Mouse (Mus musculus): Measurements from ENCODE around the gene Pcsk6. TPM values are rescaled to one million over a fixed set of nuclear protein-coding genes. Genes with fewer than 3 reads are reported as not detected.

Pcsk6 gene
- total and polyA plus RNA-seq, 2 experiments from 2014 or later, result 2.1 to 13.0 TPM

GRCm38 (mm10) chr7:65988709-65989108 lies 127.2 kb downstream of the Pcsk6 start:
- Histone ChIP-seq H3K9me3 (ENCODE audit: low read length) (no peaks in the 10 kb centered on the region), H3K9ac (replicated peaks; ENCODE audit: low read length) (no peak overlapping the region), H3K4me3 (ENCODE audit: low read length) (no peak overlapping the region), H3K4me2 (ENCODE audit: low read depth, low read length) (no peak overlapping the region), H3K36me3 (ENCODE audit: insufficient read depth, low read length) (no peaks in the 10 kb centered on the region), H3K27me3 (ENCODE audit: insufficient read depth, low read length) (no peaks in the 10 kb centered on the region), H3K27ac (no peak overlapping the region), H3K4me1 (ENCODE audit: insufficient read depth, low read length) (no peaks in the 10 kb centered on the region)
- TF ChIP-seq CTCF (IDR thresholded peaks at IDR 0.05; ENCODE audit: low read depth), result no peak
- ATAC-seq (no peak), DNase-seq (ENCODE audit: low spot score) (no peak)
- WGBS, result 92% methylated on average over 5 of the region's 5 CpGs

- Histone ChIP-seq H3K36me3 (ENCODE audit: insufficient read depth, low read length) (no peaks in the 10 kb centered on the region), H3K27ac (no peak overlapping the region), H3K4me3 (ENCODE audit: low read length) (no peak overlapping the region), H3K9ac (replicated peaks; ENCODE audit: low read length) (no peak overlapping the region), H3K4me1 (ENCODE audit: insufficient read depth, low read length) (no peaks in the 10 kb centered on the region), H3K27me3 (ENCODE audit: insufficient read depth, low read length) (no peaks in the 10 kb centered on the region), H3K4me2 (ENCODE audit: low read depth, low read length) (no peak overlapping the region), H3K9me3 (ENCODE audit: low read length) (no peaks in the 10 kb centered on the region)
- ATAC-seq, result no peak
- no peak for TF ChIP-seq CTCF (IDR thresholded peaks at IDR 0.05; ENCODE audit: low read depth)
- WGBS, result 83% methylated on average over 6 of the region's 6 CpGs
- no peak for DNase-seq (ENCODE audit: low spot score)
Observed at GRCm38 (mm10) chr7:65992329-65992728, 130.8 kb downstream of the Pcsk6 start.

- H3K27ac ChIP-seq, result no peak overlapping the region
- no peak for DNase-seq (ENCODE audit: low spot score)
- H3K9ac ChIP-seq (replicated peaks; ENCODE audit: low read length), result no peak overlapping the region
- WGBS, result 74% methylated on average over 3 of the region's 3 CpGs
- no peak for ATAC-seq
- H3K4me3 ChIP-seq (ENCODE audit: low read length), result no peak overlapping the region
- no peak overlapping the region for H3K4me2 ChIP-seq (ENCODE audit: low read depth, low read length)
- H3K9me3 ChIP-seq (ENCODE audit: low read length), result 0 out of 2 replicates have a peak, but pooled peaks cover 3% of the 10 kb centered on the region
- H3K36me3 ChIP-seq (ENCODE audit: insufficient read depth, low read length), result no peaks in the 10 kb centered on the region
- TF ChIP-seq CTCF (IDR thresholded peaks at IDR 0.05; ENCODE audit: low read depth), result no peak
- no peaks in the 10 kb centered on the region for H3K4me1 ChIP-seq (ENCODE audit: insufficient read depth, low read length)
- no peaks in the 10 kb centered on the region for H3K27me3 ChIP-seq (ENCODE audit: insufficient read depth, low read length)
Observed at GRCm38 (mm10) chr7:65993410-65993809, 131.9 kb downstream of the Pcsk6 start.

GRCm38 (mm10) chr7:66001035-66001754 lies 139.7 kb downstream of the Pcsk6 start:
- no peak for ATAC-seq
- 83% methylated on average over 16 of the region's 16 CpGs for WGBS
- no peaks in the 10 kb centered on the region for H3K36me3 ChIP-seq (ENCODE audit: insufficient read depth, low read length)
- no peak overlapping the region for H3K4me2 ChIP-seq (ENCODE audit: low read depth, low read length)
- H3K4me1 ChIP-seq (ENCODE audit: insufficient read depth, low read length), result no peaks in the 10 kb centered on the region
- no peak for DNase-seq (ENCODE audit: low spot score)
- H3K27ac ChIP-seq, result no peak overlapping the region
- no peaks in the 10 kb centered on the region for H3K27me3 ChIP-seq (ENCODE audit: insufficient read depth, low read length)
- 0 out of 2 replicates have a peak, but pooled peaks cover 3% of the 10 kb centered on the region for H3K9me3 ChIP-seq (ENCODE audit: low read length)
- H3K9ac ChIP-seq (replicated peaks; ENCODE audit: low read length), result no peak overlapping the region
- TF ChIP-seq CTCF (IDR thresholded peaks at IDR 0.05; ENCODE audit: low read depth), result no peak
- no peak overlapping the region for H3K4me3 ChIP-seq (ENCODE audit: low read length)

DNA sequence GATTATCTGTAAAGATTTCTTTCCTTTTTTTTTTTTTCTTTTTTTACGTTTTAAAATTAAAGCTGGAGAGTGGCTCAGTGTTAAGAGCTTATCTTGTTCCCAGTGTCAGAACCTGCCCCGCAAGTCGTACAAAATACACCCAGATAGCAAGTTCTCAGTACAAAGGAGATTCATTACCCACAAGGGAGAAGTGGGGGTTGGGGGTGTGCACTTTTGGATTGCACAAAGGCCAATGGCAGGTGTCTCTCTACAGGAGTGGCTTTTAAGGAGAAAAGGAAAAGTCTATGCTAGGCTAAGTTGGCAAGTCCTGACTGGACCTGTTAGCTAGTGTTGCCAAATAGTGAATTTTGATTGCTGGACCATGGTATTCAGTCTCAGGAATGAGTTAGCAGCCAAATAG lies 140.3 kb downstream of the Pcsk6 start:
- no peak overlapping the region for H3K4me3 ChIP-seq (ENCODE audit: low read length)
- no peak for TF ChIP-seq CTCF (IDR thresholded peaks at IDR 0.05; ENCODE audit: low read depth)
- no peak overlapping the region for H3K9ac ChIP-seq (replicated peaks; ENCODE audit: low read length)
- H3K4me2 ChIP-seq (ENCODE audit: low read depth, low read length), result no peak overlapping the region
- 83% methylated on average over 3 of the region's 3 CpGs for WGBS
- H3K27me3 ChIP-seq (ENCODE audit: insufficient read depth, low read length), result no peaks in the 10 kb centered on the region
- H3K9me3 ChIP-seq (ENCODE audit: low read length), result 0 out of 2 replicates have a peak, but pooled peaks cover 3% of the 10 kb centered on the region
- DNase-seq (ENCODE audit: low spot score) (no peak), ATAC-seq (no peak)
- no peak overlapping the region for H3K27ac ChIP-seq
- H3K36me3 ChIP-seq (ENCODE audit: insufficient read depth, low read length), result no peaks in the 10 kb centered on the region
- H3K4me1 ChIP-seq (ENCODE audit: insufficient read depth, low read length), result no peaks in the 10 kb centered on the region

DNA sequence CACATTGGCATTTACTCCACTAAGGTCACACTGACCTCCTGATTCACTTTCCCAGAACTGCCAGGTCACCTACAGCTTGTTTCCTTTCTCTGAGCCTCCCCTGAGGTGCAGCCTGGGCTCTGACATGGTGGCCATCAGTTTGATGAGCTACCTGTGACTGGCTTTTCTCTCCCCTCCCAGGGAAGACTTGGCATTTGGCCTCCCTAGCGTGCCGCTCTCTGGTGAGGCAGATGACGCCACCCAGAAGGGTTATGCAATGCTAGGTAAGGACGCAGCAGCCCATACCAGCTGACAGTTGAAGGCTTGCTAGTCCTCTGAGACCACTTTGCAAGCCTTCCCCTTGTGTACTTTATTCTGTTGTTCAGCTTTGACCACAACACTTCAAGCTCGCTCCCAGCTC lies 141.9 kb downstream of the Pcsk6 start:
- Histone ChIP-seq H3K4me3 (ENCODE audit: low read length) (no peak overlapping the region), H3K4me2 (ENCODE audit: low read depth, low read length) (no peak overlapping the region), H3K36me3 (ENCODE audit: insufficient read depth, low read length) (no peaks in the 10 kb centered on the region), H3K27me3 (ENCODE audit: insufficient read depth, low read length) (no peaks in the 10 kb centered on the region), H3K27ac (no peak overlapping the region), H3K4me1 (ENCODE audit: insufficient read depth, low read length) (no peaks in the 10 kb centered on the region), H3K9me3 (ENCODE audit: low read length) (no peaks in the 10 kb centered on the region), H3K9ac (replicated peaks; ENCODE audit: low read length) (no peak overlapping the region)
- no peak for TF ChIP-seq CTCF (IDR thresholded peaks at IDR 0.05; ENCODE audit: low read depth)
- DNase-seq (ENCODE audit: low spot score), result no peak
- no peak for ATAC-seq
- 94% methylated on average over 5 of the region's 5 CpGs for WGBS

DNA sequence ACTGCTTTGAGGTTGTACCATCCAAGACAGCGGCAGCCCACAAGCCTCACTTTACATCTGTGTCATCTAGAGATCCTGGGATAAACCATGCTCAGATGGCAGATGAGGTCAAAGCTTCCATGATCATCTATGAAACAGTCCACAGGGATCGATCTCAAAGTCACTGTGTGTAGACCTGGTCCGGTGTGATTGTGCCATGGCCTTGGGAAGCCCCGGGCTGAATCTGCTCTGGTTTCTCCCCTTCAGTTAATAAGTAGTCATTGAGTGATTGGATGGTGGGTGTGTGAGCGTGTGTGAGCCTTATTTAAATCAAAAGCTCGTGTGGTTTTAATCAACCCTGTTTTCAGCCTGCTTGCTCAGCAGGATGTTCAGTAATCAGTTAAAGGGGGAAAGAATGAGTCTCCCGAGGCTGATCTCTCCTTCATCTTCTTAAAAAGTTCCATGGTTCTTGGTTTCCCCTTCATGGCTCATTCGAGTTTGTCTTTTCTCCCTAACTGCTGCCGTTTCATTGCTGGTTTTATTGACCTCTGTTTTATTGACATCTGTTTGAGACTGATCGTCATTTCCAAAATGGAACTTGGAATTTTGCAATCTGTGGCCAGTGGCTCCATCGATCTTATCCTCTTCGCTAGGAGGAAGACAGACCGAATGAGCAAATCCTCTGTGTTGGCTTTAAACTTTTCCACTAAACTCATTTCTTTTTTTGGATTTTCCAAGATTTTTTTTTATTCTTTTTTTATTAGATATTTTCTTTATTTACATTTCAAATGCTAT lies 142.5 kb downstream of the Pcsk6 start:
- H3K27me3 ChIP-seq (ENCODE audit: insufficient read depth, low read length), result no peaks in the 10 kb centered on the region
- H3K9ac ChIP-seq (replicated peaks; ENCODE audit: low read length), result no peak overlapping the region
- no peak for ATAC-seq
- no peak overlapping the region for H3K27ac ChIP-seq
- H3K36me3 ChIP-seq (ENCODE audit: insufficient read depth, low read length), result no peaks in the 10 kb centered on the region
- WGBS, result 69% methylated on average over 13 of the region's 13 CpGs
- no peak for TF ChIP-seq CTCF (IDR thresholded peaks at IDR 0.05; ENCODE audit: low read depth)
- no peak overlapping the region for H3K4me2 ChIP-seq (ENCODE audit: low read depth, low read length)
- DNase-seq (ENCODE audit: low spot score), result no peak
- H3K4me3 ChIP-seq (ENCODE audit: low read length), result no peak overlapping the region
- H3K9me3 ChIP-seq (ENCODE audit: low read length), result no peaks in the 10 kb centered on the region
- H3K4me1 ChIP-seq (ENCODE audit: insufficient read depth, low read length), result no peaks in the 10 kb centered on the region

All from hindbrain, postnatal 0 days (tissue).